Mouse (Mus musculus) bone marrow macrophage, adult 2 months (primary cell): ENCODE results near the gene Gcnt1.

Experiments
- CTCF ChIP-seq: IDR thresholded peaks from 2 replicates; pipeline ENCODE4 v1.5.1; 2012; ENCODE audit warnings: low read depth, mild to moderate bottlenecking, low read length, moderate library complexity
- POLR2A ChIP-seq: IDR thresholded peaks from 2 replicates; pipeline ENCODE4 v1.6.1; 2012; ENCODE audit warnings: mild to moderate bottlenecking, low read depth, low read length, borderline replicate concordance

- no peak for TF ChIP-seq CTCF
- TF ChIP-seq POLR2A, result no peak
Measured at GRCm38 (mm10) chr19:17385426-17385825, 12.8 kb upstream of the Gcnt1 start.
